Mouse (Mus musculus): ENCODE results near the gene Pold2.

Pold2 gene

GRCm38 (mm10) chr11:5877921-5878526, at the start of gene Pold2:
Gene Pold2 (minus strand): TSS chr11:5878292.
- peak; percentile 98 for DNase-seq

GRCm38 (mm10) chr11:5926696-5927220, 48.7 kb upstream of the Pold2 start:
- no peak for DNase-seq

DNA sequence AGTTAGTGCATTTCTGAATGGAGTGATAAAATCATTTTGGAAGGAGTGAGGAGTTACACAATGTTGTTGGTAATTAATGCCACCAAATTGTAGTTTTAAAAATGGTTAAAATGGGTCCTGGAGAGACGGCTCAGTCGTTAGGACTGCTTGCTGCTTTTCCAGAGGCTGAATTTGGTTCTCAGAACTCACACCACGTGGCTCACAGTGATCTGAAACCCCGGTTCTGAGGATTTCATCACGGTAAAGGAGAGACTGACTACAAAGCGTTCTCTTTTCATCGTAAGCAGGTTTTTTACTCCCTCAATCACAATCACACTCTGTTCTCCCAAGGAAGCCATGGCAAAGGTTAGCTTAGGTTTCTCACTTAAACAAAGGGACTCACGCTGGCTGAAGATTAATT, 46.6 kb upstream of the Pold2 start:
- no peak for DNase-seq

- DNase-seq: no peak
These were observed 42.4 kb upstream of the Pold2 start for GRCm38 (mm10) chr11:5920323-5920960.

DNA sequence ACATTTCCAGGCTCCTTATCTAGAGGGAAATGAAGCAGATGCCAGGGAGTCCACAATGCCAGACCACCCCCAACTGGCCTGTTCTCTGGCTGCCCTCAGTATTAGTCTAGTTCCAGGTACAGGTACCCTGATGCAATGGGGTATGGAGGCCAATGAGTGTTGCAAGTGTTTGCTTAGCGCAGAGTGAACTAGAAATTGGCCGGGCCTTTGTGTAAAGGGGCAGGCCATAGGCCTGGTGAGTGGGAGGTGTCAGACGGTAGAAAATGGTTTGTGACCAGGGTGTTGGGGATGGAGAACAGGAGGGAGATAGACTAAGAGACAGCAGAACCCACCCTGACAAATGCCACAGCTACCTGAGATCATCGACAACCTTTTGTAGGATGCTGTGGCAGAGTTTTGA, 41.5 kb upstream of the Pold2 start:
- DNase-seq: no peak

GRCm38 (mm10) chr11:5918111-5918510, 40.0 kb upstream of the Pold2 start:
- no peak for DNase-seq

DNA sequence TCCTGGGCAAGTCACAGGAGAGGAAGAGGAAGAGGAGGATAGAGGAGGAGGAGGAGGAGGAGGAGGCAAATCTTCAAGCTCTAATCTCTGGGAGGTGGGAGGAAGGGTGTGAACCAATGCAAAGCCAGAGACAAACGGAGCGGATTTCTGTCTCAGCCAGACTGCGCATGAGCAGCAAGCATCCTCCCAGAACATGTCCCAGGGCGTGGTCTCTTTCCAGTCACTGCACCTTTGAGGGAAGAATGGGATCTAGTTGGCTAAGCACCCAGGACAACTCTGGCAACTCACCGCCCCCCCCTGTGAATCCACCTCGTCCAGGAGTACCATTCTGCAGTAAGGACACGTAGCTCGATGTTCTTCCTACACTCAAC, 38.1 kb upstream of the Pold2 start:
- DNase-seq: no peak

DNA sequence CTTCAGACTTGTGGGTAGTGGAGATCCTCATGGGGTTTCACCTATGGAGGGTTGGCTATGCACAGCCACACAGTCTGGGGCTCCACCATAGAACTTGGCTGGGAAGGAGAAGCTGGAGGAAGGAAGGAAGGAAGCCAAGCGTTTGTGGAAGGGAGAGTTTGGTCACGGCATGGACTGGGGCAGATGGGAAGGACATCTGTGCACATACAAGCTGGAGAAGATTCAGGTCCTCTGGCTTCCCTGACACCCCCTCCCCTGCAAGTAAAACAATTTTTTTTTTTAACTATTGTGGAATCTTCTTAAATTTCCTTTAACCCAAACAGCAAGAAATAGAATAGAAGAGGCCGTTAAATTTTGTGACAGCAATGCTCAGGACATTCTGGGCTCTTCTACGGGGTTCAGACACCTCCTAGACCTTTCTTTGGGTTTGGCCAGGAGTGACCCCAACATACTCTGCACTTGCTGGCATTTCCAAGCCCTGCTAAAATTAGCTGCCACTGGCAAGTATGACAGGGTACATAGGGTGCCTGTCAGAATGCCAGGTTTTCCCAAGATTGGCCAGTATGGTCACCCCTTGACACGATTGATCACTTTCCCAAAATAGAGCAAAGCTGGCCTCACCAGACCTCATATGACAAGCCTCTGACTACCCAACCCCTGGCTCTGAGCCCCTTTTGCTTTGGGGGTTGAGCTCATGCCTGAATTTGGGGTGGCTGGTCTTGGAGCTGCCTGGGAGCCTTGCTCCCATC, 37.5 kb upstream of the Pold2 start:
- peak; percentile 58 for DNase-seq

DNA sequence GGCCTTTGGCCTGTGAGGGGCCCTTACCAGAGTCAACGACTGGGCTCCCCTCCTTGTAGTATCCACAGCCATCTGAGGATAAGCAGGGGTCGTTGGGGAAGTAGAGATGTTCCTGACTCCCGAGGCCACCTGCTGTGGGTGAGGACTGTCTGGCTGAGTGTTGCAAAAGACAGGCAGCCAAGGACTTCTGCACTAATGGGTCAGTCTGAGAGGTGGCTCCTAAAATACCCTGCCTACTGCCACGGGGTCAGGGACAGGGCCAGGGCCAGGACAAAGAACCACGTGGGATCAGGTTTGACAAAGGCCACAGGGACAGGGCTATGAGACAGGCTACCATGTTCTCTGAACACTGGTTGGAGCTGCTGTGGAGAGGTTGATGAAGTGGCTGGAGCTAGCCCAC, 36.8 kb upstream of the Pold2 start:
- DNase-seq: no peak

DNA sequence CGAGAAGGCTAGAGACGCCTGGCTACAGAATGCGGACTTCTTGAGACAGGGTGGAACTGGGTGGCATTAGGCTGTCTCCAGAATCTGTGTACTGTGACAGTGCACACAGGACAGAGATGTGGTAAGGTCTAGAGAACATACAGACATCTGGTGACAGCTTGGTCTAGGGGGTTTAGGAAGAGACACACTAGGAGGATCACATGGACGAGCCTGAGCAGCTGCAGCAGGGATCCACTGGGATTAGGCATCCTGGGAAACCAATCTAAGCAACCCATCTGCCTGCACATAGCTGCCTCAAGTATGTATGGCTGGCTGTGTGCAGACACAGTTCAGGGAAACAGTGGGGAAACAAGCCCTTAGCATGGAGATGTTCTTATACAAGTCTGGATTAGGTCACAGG, 35.8 kb upstream of the Pold2 start:
- no peak for DNase-seq

- DNase-seq: no peak
These were observed 35.2 kb upstream of the Pold2 start for GRCm38 (mm10) chr11:5913256-5913655.

- DNase-seq: peak; percentile 70
These were observed 34.5 kb upstream of the Pold2 start for GRCm38 (mm10) chr11:5912635-5913034.

- DNase-seq: no peak
These were observed 30.6 kb upstream of the Pold2 start for GRCm38 (mm10) chr11:5908642-5909041.

DNA sequence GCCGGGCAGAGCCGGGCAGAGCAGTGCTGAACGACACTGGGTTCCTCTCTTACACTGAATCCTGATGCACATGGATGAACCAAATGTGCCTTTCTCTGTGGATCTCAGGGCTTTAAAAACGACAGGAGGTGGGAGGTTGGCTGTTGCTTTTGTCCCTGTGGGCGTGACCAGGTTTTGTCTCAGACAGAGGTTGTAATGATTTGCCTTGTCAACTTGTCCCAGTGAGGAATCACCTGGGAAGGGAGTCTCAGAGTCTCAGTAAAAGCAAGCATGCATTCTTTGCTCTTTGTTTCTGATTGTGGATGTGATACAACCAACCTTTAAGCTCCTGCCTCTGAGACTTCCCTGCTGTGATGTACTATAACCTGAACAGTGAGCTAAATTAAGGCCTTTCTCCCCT, 29.0 kb upstream of the Pold2 start:
- DNase-seq: no peak

DNA sequence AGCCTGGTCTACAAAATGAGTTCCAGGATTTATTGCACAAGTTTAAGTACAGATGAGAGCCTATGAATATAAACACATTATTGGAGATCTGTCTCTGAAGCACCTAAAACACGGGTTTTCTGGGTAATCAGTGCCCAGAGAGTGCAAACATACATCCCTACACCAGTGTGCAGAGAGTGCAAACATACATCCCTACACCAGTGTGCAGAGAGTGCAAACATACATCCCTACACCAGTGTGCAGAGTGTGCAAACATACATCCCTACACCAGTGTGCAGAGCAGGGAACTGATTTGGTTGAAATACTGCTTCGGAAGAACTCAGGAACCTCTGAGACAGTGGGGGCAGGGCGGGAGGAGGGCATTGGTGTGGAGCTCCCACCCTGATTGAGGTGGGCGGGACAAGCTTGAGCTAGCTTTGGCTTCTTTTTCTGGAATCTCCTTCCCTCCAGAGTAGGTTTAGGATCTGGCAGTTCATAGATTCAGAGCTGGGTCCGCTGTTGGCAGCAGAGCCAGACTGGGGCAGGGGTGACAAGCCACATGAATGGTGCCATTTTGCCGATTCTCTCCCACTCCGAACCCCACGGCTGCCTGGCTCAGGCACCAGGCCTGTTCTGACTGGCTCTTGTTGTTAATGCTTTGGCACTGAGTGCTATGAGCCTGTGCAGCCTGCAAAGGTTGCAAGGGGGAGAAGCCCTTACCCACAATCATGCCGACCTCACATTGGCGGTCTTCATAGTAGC, 27.9 kb upstream of the Pold2 start:
- DNase-seq: peak; percentile 32

DNA sequence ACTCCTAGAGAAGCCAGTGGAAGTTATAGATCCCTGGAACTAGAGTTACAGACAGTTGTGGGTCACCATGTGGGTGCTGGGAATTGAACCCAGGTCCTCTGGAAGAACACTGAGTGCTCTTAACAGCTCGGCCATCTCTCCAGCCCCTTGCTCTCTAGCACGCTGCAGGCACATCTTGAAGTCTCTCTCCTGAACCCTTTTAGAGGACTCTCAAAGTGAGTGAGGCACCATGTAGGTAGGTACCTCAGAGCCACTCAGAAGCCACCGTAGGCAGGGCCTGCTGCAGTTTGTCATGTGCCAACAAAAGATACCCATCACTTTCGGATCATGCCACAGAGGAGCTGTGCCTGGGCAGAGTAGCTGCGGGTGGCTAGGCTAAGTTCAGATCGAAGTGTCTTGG, 26.8 kb upstream of the Pold2 start:
- no peak for DNase-seq

DNA sequence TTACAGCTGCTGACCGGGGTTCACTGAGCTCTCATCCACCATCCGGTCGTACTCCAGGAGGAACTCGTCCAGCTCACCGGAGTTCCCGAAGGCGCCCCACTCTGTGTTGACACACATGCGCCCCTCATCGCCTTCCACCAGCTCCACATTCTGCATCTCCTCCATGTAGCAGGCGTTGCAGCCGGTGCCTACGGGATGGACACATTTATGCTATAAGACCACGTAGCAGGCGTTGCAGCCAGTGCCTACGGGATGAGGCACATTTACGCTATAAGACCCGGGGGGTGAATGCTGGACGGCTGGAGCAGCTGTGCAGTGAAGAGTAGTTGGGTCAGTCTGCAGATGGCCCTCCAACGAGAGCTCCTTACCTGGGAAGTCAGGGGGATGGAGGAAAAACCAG, 26.3 kb upstream of the Pold2 start:
- no peak for DNase-seq

DNA sequence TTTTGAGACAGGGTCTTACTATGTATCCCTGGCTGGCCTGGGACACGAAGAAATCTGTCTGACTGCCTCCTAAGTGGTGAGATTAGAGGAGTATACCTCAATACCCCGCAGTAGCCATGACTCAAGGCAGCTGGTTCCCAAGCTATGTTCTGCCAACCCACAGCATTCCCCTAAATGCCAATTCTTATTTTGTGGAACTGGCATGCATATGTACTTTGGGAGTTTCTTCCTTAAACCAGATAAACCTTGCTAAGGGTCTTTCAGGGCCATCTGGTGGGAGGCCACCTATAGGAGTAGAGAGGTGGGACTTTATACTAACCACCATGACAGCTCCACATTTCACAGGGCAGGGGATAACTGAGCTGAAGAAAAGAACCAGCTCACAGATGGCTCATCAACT, 25.8 kb upstream of the Pold2 start:
- DNase-seq: peak; percentile 35

DNA sequence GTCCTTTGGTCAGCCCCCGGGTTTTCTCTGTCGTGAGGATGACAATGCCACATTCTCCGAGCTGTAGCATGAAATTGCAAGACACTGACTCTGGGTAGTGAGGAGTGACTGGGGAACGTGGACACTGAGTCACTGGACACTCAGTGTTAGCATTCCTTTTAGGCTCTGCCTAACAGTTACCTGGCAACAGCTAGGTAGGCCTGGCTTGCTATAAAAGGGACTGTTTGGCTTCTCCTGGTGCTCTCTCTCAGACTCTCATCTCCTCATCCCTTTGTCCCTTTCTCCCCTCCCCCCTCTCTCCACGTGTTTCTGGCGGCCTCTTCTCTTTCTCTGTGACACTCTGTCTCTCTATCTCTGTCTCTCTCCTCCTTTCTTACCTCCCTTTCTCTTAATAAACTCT, 24.3 kb upstream of the Pold2 start:
- DNase-seq: no peak

GRCm38 (mm10) chr11:5901950-5902349, 23.9 kb upstream of the Pold2 start:
- DNase-seq: peak; percentile 66

DNA sequence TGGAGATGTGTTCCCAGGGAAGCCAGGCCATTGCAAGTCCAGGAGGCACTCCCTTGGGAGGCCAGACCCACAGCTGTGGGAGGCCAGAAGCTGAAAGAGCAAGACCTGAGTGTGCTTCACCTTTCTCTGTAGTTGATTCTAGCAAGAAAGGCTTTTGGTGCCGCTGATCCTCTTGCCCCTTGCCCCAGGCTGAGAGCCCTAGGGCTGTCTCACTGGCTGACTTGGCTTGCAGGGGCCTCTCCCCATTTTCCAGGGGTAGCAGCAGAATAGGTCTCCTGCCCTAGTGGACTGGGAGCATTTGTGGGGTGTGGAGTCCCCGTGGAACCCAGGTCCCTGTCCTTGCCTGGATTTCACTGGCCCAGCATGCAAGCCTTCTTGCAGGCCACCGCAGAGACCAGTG, 23.2 kb upstream of the Pold2 start:
- no peak for DNase-seq

DNA sequence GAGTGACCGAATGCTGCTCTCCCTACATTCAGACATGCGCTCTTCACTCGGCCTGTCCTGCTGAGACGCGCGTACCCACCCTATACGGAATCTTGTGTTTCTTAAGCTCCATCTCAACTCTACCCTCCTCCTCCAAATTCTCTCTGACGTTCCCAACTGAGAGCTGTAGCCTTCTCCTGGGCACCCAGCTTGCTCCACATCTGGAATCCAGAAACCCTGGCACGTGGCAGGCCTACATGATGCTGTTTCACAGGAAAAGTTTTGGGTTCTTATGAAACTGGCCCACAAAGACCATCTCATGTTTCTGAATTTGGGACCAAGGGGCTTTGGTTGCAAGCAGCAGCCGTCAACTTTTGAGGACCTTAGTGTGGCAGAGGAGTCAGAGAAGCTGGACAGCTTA, 21.2 kb upstream of the Pold2 start:
- DNase-seq: no peak

DNA sequence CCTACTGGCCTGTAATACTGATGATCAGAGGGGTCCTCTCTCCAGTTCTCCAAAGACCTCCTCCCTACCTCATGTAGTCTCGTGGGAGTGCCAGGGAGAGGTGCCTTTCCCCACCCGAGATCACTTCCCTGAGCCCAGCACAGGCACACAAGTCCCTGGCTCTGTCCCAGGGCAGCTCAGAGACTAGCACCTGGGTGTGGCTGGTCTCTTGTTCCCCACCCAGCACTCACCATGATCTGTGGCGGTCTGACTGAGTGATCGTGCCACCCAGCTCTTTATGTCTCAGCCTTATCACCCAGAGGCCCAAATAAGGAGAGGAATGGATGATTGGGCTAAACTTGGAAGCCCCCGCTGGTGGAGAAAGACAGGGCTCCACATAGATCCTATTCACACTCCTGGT, 20.4 kb upstream of the Pold2 start, which contains the start of gene Myl7:
Gene Myl7 (minus strand): TSS at position 252 of the 400 bp plus-strand sequence.
- no peak for DNase-seq

All from right cerebral cortex, adult 18-20 months (tissue).